Mouse (Mus musculus) spleen, adult 2 months (tissue): ENCODE data around the gene Usf2. TPM values are rescaled to one million over a fixed set of nuclear protein-coding genes. Genes with fewer than 3 reads are reported as not detected.
"Not testable (repeated sequence)": the region's sequence is repeated elsewhere in the genome, so short reads cannot be mapped to it uniquely, and the experiment has no call there.

Experiments
- DNase-seq, 2 experiments: peaks; one replicate each; pipeline versions ENCODE4 v3.0.0 to v3.0.0-alpha.2; 2012 to 2021; ENCODE audit warnings: low spot score in 2 of 2, low read depth in 1 of 2
- H3K27ac ChIP-seq: fragments of 200-500 bp; 2 replicates; pipeline ENCODE4 v1.5.1; 2012; ENCODE audit warnings: low read length, inconsistent platforms; ENCODE audit not compliant: insufficient read depth
- H3K27me3 ChIP-seq: fragments of 200-500 bp; 2 replicates; pipeline ENCODE4 v1.6.1; 2012; ENCODE audit warnings: mild to moderate bottlenecking, moderate library complexity, low read length, inconsistent platforms; ENCODE audit not compliant: control insufficient read depth, insufficient read depth
- H3K36me3 ChIP-seq: fragments of 200-500 bp; 2 replicates; pipeline ENCODE4 v1.6.1; 2012; ENCODE audit warnings: mild to moderate bottlenecking, low read length, inconsistent platforms; ENCODE audit not compliant: control insufficient read depth, insufficient read depth
- H3K4me1 ChIP-seq: fragments of 200-500 bp; 2 replicates; pipeline ENCODE4 v1.6.1; 2011; ENCODE audit warnings: inconsistent platforms; ENCODE audit not compliant: control insufficient read depth, insufficient read depth, insufficient read length
- H3K4me3 ChIP-seq: fragments of 200-500 bp; 2 replicates; pipeline ENCODE4 v1.5.1; 2011; ENCODE audit warnings: mild to moderate bottlenecking, inconsistent platforms; ENCODE audit not compliant: insufficient read depth, insufficient read length; ENCODE audit errors: extremely low read depth
- CTCF ChIP-seq: fragments of 200-500 bp; IDR thresholded peaks from 2 replicates; pipeline ENCODE4 v1.5.1; 2011; ENCODE audit warnings: mild to moderate bottlenecking, inconsistent platforms; ENCODE audit not compliant: insufficient read depth, insufficient read length, insufficient replicate concordance; ENCODE audit errors: extremely low read depth
- POLR2A ChIP-seq: fragments of 200-500 bp; IDR thresholded peaks from 2 replicates; pipeline ENCODE4 v1.6.1; 2011; ENCODE audit warnings: low read depth, low read length, inconsistent platforms
- WGBS: fragments of 180-500 bp; shearing (Covaris S2); methylation state at CpG from one replicate; pipeline ENCODE4 v1.1.7; 2018; 5-methylcytosine and 5-hydroxymethylcytosine counted together
- polyA plus RNA-seq: library from polyadenylated mRNA; depleted of rRNA; stranded (reverse); fragments of >200 nt; gene quantifications from 2 replicates; pipeline ENCODE4 v1.2.3, GENCODE M21; 2012

Usf2 gene
- polyA plus RNA-seq, 1 experiment: 151 TPM

DNA sequence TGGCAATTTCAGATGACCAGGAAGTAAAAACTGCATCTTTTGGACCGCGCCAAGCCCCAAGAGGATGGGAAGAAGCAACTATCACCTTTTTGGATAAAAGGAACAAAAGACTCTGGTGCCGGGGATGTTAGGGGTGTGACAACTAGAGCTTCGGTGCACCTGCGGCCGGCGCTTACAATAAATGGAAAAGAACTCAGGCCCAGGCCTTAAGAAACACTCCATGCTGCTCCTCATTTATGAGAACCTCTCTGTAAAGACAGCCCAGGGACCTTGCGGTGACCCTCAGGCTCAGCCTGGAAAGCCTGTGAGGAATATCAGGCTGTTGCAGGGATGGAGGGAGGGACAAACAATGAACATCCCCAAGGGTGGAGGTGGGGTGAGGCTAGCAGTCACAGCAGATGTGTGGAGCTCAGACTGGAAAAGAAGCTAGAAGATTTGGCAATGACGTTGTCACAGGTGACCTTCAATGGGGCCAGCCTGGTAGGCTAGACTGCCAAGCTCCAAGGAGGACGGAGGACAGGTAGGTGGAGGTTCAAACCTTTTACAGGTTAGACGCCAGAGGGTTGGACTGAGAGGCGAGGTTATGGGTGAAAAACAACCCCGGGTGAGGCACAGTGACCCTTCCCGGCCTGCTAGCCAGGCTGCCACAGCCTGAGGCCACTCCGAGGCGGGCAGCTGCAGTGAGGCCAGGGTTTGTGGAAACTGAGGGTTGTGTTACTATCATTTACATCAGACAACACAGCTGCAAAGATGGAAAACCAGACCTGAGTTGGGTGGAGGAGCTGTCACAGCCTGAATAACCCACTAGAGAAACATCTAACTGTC, 4.0 kb downstream of the Usf2 start:
- Histone ChIP-seq H3K27ac (no peak overlapping the region), H3K4me1 (peaks cover 2% of the 10 kb centered on the region), H3K27me3 (no peaks in the 10 kb centered on the region), H3K4me3 (no peak overlapping the region), H3K36me3 (peaks cover 30% of the 10 kb centered on the region)
- DNase-seq: no peak
- 94% methylated on average over 16 of the region's 16 CpGs for WGBS
- TF ChIP-seq CTCF (no peak), POLR2A (no peak)

DNA sequence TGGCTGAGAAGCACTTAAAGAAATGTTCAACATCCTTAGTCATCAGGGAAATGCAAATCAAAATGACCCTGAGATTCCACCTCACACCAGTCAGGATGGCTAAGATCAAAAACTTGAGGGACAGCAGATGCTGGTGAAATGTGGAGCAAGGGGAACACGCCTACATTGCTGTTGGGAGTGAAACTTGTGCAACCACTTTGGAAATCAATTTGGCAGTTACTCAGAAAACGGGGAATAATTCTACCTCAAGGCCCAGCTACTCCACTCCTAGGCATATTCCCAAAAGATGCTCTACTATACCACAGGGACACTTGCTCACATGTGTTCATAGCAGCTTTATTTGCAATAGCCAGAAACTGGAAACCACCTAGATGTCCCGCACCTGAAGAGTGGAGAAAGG, 6.7 kb downstream of the Usf2 start:
- DNase-seq, H3K4me1 ChIP-seq, H3K4me3 ChIP-seq, H3K27ac ChIP-seq, H3K27me3 ChIP-seq: not testable (repeated sequence)
- 94% methylated on average over 3 of the region's 3 CpGs for WGBS
- H3K36me3 ChIP-seq: peaks cover 36% of the 10 kb centered on the region

DNA sequence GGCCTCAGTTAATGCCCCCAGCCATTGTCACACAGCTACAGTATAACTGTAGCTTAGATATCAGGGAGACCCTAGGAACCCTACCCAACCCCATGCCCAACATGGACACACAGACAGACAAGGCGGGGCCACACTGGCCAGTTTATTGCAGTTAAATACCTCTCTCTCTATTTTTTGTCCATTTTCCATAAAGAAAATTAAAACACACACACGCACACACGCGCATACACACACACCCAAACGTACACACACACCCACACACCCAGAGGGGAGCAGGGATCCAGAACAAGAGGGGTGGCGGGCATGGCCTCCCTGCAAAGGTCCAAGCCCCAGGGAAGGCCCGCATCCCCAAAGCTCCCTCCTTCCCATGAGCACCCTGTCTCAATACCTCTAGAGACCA, 10.7 kb downstream of the Usf2 start:
- H3K27me3 ChIP-seq: no peaks in the 10 kb centered on the region
- 96% methylated on average over 7 of the region's 7 CpGs for WGBS
- no peak overlapping the region for H3K27ac ChIP-seq
- no peak overlapping the region for H3K4me3 ChIP-seq
- TF ChIP-seq CTCF: no peak
- TF ChIP-seq POLR2A: no peak
- DNase-seq: no peak
- H3K4me1 ChIP-seq: no peaks in the 10 kb centered on the region
- peaks cover 15% of the 10 kb centered on the region for H3K36me3 ChIP-seq

DNA sequence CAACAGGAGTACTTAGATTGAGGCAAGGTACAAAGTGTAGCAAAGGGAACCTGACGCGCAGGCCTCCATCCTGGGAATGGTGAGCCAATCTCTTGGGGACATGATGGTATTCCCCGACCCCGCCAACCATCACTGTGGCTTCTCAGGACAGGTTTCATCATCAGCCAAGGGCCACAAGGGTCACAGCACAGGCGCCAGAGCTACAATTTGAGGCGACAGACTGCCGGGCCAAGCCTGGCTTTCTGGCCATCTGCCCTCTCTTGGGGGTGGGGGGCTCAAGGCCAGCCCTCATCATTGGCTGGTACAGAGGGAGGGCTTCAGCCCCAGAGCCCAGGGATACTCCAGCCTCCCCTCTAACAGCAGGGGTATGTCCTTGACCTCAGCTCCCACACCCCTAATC, 11.1 kb downstream of the Usf2 start:
- not testable (repeated sequence) for DNase-seq, H3K27me3 ChIP-seq, H3K4me1 ChIP-seq, H3K4me3 ChIP-seq, H3K27ac ChIP-seq
- WGBS: 87% methylated on average over 7 of the region's 7 CpGs
- peaks cover 15% of the 10 kb centered on the region for H3K36me3 ChIP-seq

DNA sequence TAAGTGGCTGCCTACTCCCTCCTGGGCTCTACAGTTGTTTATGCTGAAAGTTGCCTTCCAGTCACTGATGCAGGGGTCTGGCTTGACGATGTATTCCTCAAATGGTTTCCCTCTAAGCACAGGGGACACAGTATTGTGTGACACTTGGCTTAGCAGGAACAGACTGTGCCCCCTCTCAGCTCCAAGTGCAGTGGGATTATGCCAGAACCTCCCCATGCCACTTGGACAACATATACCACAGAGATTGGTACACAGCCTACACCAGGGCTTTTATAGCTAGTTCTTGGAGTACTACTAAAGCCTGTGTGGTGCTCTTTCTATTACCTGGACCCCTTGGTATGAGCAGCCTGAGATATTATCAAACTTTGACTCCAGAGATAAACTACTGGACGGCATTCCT, 11.9 kb downstream of the Usf2 start:
- H3K27me3 ChIP-seq, H3K4me1 ChIP-seq, H3K27ac ChIP-seq, H3K4me3 ChIP-seq, DNase-seq: not testable (repeated sequence)
- H3K36me3 ChIP-seq: peaks cover 13% of the 10 kb centered on the region
- WGBS: 77% methylated on average over 2 of the region's 2 CpGs

DNA sequence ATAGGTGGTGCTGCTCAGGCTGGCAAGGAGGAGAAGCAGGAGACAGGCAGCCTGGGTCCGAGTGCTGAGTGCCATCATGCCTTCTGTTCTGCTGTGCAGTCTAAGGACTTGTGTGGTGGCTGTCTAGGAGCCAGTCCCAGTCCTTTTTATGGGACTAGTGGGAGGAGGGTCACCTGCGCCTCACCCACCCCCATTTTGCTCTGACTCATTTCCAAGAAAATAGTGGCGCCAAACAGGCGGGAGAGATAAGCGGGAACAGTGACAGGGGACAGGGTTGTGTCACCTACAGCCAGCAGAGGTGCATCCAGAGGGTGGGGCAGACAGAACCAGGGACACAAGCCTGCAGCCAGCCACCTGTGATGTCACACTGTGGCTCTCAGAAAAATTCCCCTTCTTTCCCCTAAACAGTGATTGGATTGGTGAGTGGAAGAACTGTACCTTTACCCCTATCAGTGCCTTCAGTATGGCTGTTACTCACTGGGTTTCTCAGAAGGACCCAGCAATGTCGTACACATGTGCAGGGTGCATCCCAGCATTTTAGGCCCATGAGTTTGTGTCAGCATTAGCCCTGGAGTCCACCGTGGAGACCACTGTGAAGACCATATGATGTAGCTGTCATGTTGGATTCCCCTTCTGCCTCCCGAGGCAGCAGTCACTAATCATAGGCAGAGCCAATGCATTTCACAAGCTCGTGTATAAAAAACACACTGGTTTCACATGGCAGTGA, 12.5 kb downstream of the Usf2 start, which contains the start of gene Hamp:
Hamp (minus strand) TSS at position 124 of the 727 bp plus-strand sequence.
- 80% methylated on average over 9 of the region's 9 CpGs for WGBS
- TF ChIP-seq POLR2A: no peak
- TF ChIP-seq CTCF: no peak
- H3K4me3 ChIP-seq: no peak within 1 kb of the TSS
- DNase-seq: no peak
- H3K4me1 ChIP-seq: no peaks in the 10 kb centered on the region
- no peak within 1 kb of the TSS for H3K27ac ChIP-seq
- peaks cover 9% of the 10 kb centered on the region for H3K36me3 ChIP-seq
- H3K27me3 ChIP-seq: no peaks in the 10 kb centered on the region

DNA sequence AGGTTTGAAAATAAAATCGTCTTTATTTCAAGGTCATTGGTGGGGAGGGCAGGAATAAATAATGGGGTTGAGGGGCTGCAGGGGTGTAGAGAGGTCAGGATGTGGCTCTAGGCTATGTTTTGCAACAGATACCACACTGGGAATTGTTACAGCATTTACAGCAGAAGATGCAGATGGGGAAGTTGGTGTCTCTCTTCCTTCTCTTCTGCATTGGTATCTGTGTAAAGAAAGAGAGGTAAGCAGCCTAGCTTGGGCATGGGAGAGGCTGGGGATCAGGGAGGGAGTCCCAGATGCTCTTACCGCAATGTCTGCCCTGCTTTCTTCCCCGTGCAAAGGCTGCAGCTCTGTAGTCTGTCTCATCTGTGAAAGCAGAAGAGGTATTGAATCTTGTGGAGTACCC, 14.2 kb downstream of the Usf2 start:
- 28% methylated on average over 3 of the region's 3 CpGs for WGBS
- not testable (repeated sequence) for H3K4me3 ChIP-seq, DNase-seq, H3K27ac ChIP-seq, H3K27me3 ChIP-seq, H3K36me3 ChIP-seq, H3K4me1 ChIP-seq

DNA sequence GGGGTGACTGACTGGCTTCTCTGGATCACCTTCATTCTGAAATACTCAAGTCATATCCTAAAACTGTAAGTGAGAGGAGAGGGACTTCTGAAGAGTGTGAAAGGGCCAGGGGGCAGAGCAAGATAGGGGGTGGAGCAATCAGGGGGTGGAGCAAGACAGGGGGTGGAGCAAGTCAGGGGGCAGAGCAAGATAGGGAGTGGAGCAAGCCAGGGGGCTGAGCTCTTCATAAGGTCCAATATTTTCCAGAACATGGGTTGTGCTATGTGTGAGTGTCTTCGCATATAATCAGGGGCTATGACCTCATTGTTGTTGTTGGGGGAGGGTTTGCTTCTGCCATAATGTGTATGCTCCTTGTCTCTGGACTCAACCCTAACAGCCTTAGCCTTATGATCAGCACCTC, 16.5 kb downstream of the Usf2 start:
- DNase-seq, H3K36me3 ChIP-seq, H3K27me3 ChIP-seq, H3K4me1 ChIP-seq, H3K4me3 ChIP-seq, H3K27ac ChIP-seq: not testable (repeated sequence)
- WGBS: 68% methylated on average over 1 of the region's 1 CpGs

DNA sequence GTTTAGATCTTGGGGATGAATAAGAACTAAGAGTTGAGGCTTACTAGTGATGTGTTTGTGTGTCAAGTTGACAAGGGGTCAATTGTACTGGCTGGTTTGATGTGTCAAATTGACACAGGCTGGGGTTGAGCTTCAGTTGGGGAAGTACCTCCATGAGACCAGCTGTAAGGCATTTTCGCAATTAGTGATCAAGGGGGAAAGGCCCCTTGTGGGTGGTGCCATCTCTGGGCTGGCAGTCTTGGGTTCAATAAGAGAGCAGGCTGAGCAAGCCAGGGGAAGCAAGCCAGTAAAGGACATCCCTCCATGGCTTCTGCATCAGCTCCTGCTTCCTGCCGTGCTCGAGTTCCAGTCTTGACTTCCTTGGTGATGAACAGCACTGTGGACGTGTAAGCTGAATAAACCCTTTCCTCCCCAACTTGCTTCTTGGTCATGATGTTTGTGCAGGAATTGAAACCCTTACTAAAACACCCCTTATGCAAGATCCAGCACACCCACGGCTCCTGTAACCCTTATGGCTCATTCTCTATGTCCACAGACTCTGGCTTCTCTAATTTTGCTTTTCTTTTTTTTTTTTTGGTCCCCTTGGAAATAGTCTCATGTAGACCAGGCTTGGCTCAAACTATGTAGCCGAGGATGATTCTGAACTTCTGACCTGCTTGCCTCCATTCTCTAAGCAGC, 21.0 kb downstream of the Usf2 start:
- not testable (repeated sequence) for DNase-seq, H3K27me3 ChIP-seq, H3K27ac ChIP-seq, H3K4me3 ChIP-seq, H3K36me3 ChIP-seq, H3K4me1 ChIP-seq
- 54% methylated on average over 6 of the region's 6 CpGs for WGBS

DNA sequence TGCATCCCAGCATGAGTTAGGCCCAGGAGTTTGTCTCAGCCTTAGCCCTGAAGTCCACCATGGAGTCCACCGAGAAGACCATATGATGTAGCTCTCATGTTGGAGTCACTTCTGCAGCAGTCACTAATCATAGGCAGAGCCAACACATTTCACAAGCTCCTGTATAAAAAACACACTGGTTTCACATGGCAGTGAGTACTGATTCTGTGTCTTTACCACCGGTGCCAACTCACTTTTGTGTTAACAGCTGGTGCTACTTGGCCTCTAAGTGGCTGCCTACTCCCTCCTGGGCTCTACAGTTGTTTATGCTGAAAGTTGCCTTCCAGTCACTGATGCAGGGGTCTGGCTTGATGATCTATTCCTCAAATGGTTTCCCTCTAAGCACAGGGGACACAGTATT, 32.0 kb downstream of the Usf2 start, which contains the start of gene Hamp2:
Hamp2 (minus strand) TSS at position 101 of the 400 bp plus-strand sequence.
- not testable (repeated sequence) for H3K4me1 ChIP-seq, DNase-seq, H3K27ac ChIP-seq, H3K27me3 ChIP-seq, H3K36me3 ChIP-seq, H3K4me3 ChIP-seq
- WGBS: 89% methylated on average over 2 of the region's 2 CpGs
